Mouse (Mus musculus) c-Kit-negative CD71-positive TER-119-positive erythroid progenitor cells, embryonic 14.5 days (primary cell): ENCODE measurements around the gene Gm8897.
"Not testable (repeated sequence)": the region's sequence is repeated elsewhere in the genome, so short reads cannot be mapped to it uniquely, and the experiment has no call there.

Source experiments
- DNase-seq: peaks from one replicate; pipeline ENCODE4 v3.0.0-alpha.2; 2013; ENCODE audit warnings: low read depth, low spot score

Gm8897 gene

GRCm38 (mm10) chr5:11416118-11416517 is at the start of gene Gm8897:
Gene Gm8897, plus strand, starts transcription at chr5:11416418.
- not testable (repeated sequence) for DNase-seq

- DNase-seq = not testable (repeated sequence)
Measured at GRCm38 (mm10) chr5:11416691-11417090, 473 bp downstream of the Gm8897 start.
